Mouse (Mus musculus): ENCODE data around the gene Zmynd19. TPM values are rescaled to one million over a fixed set of nuclear protein-coding genes. Genes with fewer than 3 reads are reported as not detected.
A peak's percentile ranks its signal among the peaks of the same experiment; 100 is the strongest.
"Not testable (repeated sequence)": the region's sequence is repeated elsewhere in the genome, so short reads cannot be mapped to it uniquely, and the experiment has no call there.

The Zmynd19 gene
- polyA plus RNA-seq, 1 experiment from 2014 or later = 15.2 TPM

DNA sequence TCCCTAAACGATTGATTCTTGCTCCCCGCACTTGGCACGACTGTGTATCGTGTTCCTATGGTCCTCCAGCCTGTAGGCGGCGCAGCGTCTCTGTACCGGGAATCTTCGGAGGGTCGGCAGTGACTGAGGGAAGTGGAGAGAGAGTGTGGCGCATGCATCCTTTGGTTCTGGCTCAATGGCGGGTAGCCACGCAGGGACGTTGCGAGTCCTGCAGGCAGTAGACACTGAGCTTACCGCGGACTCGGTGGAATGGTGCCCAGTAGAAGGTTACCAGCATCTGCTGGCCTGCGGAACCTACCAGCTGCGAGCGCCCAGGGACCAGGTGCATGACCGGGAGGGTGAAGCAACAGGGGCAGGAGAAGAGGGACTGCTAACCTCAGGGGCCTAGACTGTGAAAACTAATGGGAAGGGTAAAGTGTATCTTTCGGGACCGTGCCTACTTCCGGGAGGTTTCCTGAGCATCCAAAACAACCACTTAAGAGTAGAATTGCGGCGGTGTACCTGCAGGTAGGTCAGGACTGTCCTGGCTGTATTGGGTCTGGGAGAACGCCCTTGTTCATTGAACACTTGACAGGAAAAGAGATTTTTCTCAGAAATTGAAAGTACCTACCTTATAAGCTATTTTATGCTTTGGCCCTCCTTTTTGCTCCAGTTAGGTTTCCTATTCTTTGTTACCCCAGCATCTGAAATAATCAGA lies 12.9 kb downstream of the Zmynd19 start, which contains the start of gene Dph7:
TSS of gene Dph7 (plus strand) at position 97 of the 697 bp plus-strand sequence.
- H3K9ac ChIP-seq (ENCODE audit: low read depth, low read length) = peak within 1 kb of the TSS; percentile 78
- H3K27ac ChIP-seq (ENCODE audit: low read depth, low read length) = no peak within 1 kb of the TSS
- ATAC-seq (ENCODE audit: low FRiP score, low TSS enrichment) = peak; percentile 81
- H3K9me3 ChIP-seq (ENCODE audit: control insufficient read depth, low read length) = no peaks in the 10 kb centered on the region
- peaks cover 50% of the 10 kb centered on the region for H3K36me3 ChIP-seq (ENCODE audit: control insufficient read depth, insufficient read depth, low read length)
- H3K4me2 ChIP-seq (replicated peaks; ENCODE audit: low read depth, low read length) = peak within 1 kb of the TSS; percentile 52
- peak within 1 kb of the TSS; percentile 87 for H3K4me3 ChIP-seq (ENCODE audit: low read length)
- H3K4me1 ChIP-seq (ENCODE audit: control insufficient read depth, insufficient read depth, low read length) = peaks cover 5% of the 10 kb centered on the region; the same call in 1 of the 2 replicates
- WGBS = under 1% methylated on average over 28 of the region's 28 CpGs
- no peaks in the 10 kb centered on the region for H3K27me3 ChIP-seq (ENCODE audit: control insufficient read depth, insufficient read depth, low read length)

DNA sequence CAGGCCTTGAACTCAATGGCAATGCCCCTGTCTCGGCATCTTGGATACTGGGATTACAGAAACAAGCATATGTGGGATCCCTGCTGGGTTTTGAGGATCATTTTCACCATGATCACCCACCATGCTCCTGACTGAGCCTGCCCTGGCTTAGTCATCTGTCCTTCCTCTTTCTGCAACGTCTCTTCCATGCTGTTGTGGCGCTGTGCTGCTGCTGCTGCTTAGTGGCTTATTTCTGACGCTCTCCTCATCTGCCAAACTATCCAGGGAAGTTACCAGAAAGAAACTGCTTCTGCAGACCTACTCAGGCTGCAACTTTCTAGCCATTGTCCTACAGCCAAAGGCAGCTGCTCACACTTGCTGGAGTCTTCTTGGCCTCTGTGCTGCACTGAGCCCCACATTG lies 20.8 kb downstream of the Zmynd19 start:
- no peak overlapping the region for H3K9ac ChIP-seq (ENCODE audit: low read depth, low read length)
- H3K4me2 ChIP-seq (replicated peaks; ENCODE audit: low read depth, low read length) = no peak overlapping the region
- peaks cover 67% of the 10 kb centered on the region for H3K36me3 ChIP-seq (ENCODE audit: control insufficient read depth, insufficient read depth, low read length)
- 92% methylated on average over 4 of the region's 4 CpGs for WGBS
- H3K27me3 ChIP-seq (ENCODE audit: control insufficient read depth, insufficient read depth, low read length) = no peaks in the 10 kb centered on the region
- peaks cover 9% of the 10 kb centered on the region for H3K4me1 ChIP-seq (ENCODE audit: control insufficient read depth, insufficient read depth, low read length)
- H3K4me3 ChIP-seq (ENCODE audit: low read length) = no peak overlapping the region
- ATAC-seq (ENCODE audit: low FRiP score, low TSS enrichment) = no peak
- no peak overlapping the region for H3K27ac ChIP-seq (ENCODE audit: low read depth, low read length)
- H3K9me3 ChIP-seq (ENCODE audit: control insufficient read depth, low read length) = no peaks in the 10 kb centered on the region

DNA sequence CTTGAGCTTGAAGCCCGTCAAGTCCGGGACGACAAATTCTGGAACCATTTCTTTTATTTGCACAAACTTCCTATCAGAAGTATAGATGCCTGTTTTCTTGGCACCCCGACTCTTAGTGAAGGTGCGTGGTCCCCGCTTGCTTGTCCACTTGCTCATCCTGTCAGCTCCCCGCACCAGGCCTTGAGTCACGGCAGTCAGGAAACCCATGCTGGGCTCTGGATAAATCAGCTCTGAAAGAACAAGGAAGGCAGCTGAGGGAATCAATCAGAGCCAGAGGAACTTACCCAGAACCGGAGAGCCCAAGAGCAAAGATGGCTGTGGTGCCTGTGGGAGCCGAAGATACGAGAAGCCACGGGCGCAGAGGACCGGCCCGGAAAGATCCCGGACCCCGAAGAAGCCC lies 24.9 kb downstream of the Zmynd19 start:
- Histone ChIP-seq H3K4me3 (ENCODE audit: low read length) (peak overlapping the region; percentile 88), H3K27ac (ENCODE audit: low read depth, low read length) (peak overlapping the region; percentile 74), H3K9ac (ENCODE audit: low read depth, low read length) (peak overlapping the region; percentile 78), H3K4me1 (ENCODE audit: control insufficient read depth, insufficient read depth, low read length) (peaks cover 13% of the 10 kb centered on the region), H3K4me2 (replicated peaks; ENCODE audit: low read depth, low read length) (peak overlapping the region; percentile 99), H3K36me3 (ENCODE audit: control insufficient read depth, insufficient read depth, low read length) (peaks cover 37% of the 10 kb centered on the region)
- ATAC-seq (ENCODE audit: low FRiP score, low TSS enrichment); H3K27me3 ChIP-seq (ENCODE audit: control insufficient read depth, insufficient read depth, low read length); H3K9me3 ChIP-seq (ENCODE audit: control insufficient read depth, low read length): not testable (repeated sequence)
- 1% methylated on average over 17 of the region's 17 CpGs for WGBS

DNA sequence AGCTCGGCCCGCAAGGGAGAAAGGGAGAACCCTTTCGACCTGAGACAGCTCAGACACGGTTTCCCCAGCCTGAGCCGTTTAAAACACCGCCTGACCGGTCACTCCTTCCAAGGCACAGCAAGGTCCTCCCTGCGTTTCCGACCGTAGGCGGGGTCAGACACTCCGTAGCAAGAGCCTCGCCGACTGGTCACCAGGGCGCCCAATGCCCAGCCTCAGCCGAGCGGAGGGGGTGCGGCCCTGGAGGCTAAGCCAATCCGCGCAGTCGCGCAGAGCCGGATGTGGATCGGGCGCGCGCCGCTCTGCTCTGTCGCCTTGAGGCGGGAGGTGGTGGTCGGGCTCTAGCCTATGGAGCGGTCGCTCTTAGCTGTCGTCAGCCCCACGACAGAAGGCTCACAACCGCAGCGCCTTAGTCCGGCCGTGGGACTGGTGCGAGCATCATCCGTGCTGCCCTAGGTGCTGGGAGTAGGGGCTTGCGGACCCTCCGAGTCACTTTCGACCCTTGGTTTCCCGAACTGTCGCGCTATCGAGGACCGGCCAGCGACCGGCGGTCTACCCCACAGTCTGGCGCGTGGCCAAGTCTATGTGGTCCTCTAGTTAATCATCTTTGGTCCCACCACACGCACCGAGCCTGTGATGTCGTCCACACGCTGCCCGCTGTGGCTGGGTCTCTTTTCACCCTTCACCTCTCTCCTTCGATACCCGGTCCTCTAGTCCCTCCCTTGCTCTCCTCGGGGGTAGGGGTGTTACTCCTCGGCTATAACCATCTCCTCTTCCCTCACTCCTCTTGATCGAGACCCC lies 25.5 kb downstream of the Zmynd19 start, which contains the start of gene Mrpl41:
TSS of gene Mrpl41 (minus strand) at position 193 of the 798 bp plus-strand sequence.
- Histone ChIP-seq H3K4me1 (ENCODE audit: control insufficient read depth, insufficient read depth, low read length) (peaks cover 13% of the 10 kb centered on the region), H3K4me3 (ENCODE audit: low read length) (peak within 1 kb of the TSS; percentile 88), H3K9ac (ENCODE audit: low read depth, low read length) (peak within 1 kb of the TSS; percentile 78), H3K36me3 (ENCODE audit: control insufficient read depth, insufficient read depth, low read length) (peaks cover 31% of the 10 kb centered on the region), H3K9me3 (ENCODE audit: control insufficient read depth, low read length) (no peaks in the 10 kb centered on the region), H3K4me2 (replicated peaks; ENCODE audit: low read depth, low read length) (peak within 1 kb of the TSS; percentile 99), H3K27me3 (ENCODE audit: control insufficient read depth, insufficient read depth, low read length) (no peaks in the 10 kb centered on the region), H3K27ac (ENCODE audit: low read depth, low read length) (peak within 1 kb of the TSS; percentile 90)
- peak; percentile 99 for ATAC-seq (ENCODE audit: low FRiP score, low TSS enrichment)
- 0% methylated on average over 63 of the region's 64 CpGs for WGBS

DNA sequence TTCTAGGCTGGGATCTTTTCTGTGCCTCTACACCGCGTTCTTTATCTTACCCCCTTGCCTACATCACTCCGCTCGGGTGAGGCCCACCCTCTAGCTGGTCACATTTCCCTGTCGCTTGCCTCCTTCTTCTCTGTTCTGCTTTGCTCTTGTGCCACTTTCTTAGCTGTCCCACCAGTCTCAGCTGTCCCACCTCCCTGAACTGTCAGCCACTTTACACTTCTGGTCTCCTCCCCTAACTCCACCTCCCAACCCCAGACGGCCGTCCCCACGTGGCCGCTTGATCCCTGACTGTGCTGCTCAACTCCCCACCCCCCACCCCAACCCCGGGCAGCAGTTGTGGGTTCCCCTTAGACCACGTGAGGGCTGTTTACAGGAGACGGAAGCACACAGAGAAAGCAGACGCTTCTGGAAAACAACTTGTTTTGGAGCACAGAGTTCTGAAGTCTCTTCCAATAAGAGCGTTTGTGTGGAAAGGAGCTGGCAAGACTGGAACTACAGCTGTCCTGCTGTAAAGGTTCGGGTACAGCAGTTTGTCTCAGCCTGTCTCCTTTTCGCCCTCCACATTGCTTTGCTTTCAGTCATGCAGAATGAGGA lies 26.2 kb downstream of the Zmynd19 start, which contains the start of gene Pnpla7:
TSS of gene Pnpla7 (plus strand) at position 330 of the 594 bp plus-strand sequence.
- H3K27me3 ChIP-seq (ENCODE audit: control insufficient read depth, insufficient read depth, low read length) = no peaks in the 10 kb centered on the region
- peak; percentile 78 for ATAC-seq (ENCODE audit: low FRiP score, low TSS enrichment)
- peak within 1 kb of the TSS; percentile 90 for H3K27ac ChIP-seq (ENCODE audit: low read depth, low read length)
- H3K4me3 ChIP-seq (ENCODE audit: low read length) = peak within 1 kb of the TSS; percentile 88
- peaks cover 24% of the 10 kb centered on the region for H3K36me3 ChIP-seq (ENCODE audit: control insufficient read depth, insufficient read depth, low read length)
- H3K4me1 ChIP-seq (ENCODE audit: control insufficient read depth, insufficient read depth, low read length) = peaks cover 13% of the 10 kb centered on the region
- under 1% methylated on average over 16 of the region's 16 CpGs for WGBS
- H3K9me3 ChIP-seq (ENCODE audit: control insufficient read depth, low read length) = no peaks in the 10 kb centered on the region
- peak within 1 kb of the TSS; percentile 99 for H3K4me2 ChIP-seq (replicated peaks; ENCODE audit: low read depth, low read length)
- peak within 1 kb of the TSS; percentile 78 for H3K9ac ChIP-seq (ENCODE audit: low read depth, low read length)

DNA sequence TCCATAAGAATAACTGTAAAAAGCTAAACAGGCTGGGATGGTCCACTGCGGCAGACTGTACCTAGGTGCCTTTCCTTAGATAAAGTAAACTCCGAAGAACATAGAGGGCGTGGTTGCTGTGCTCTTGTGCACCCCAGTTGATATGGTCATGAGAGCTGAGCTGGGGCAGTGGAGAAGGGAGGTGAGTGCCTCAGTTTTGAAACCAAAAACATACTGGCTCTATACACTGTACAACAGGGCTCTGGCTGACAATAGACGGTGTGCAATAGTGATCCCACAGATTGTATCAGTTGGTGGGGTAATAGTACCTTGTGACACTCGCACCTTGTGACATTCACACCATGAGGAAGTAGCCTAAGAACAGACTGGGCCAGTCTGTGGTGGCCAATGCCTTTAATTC lies 27.4 kb downstream of the Zmynd19 start:
- Histone ChIP-seq H3K4me2 (replicated peaks; ENCODE audit: low read depth, low read length) (no peak overlapping the region), H3K27me3 (ENCODE audit: control insufficient read depth, insufficient read depth, low read length) (no peaks in the 10 kb centered on the region), H3K4me1 (ENCODE audit: control insufficient read depth, insufficient read depth, low read length) (peaks cover 13% of the 10 kb centered on the region), H3K9ac (ENCODE audit: low read depth, low read length) (no peak overlapping the region), H3K36me3 (ENCODE audit: control insufficient read depth, insufficient read depth, low read length) (peaks cover 15% of the 10 kb centered on the region), H3K9me3 (ENCODE audit: control insufficient read depth, low read length) (no peaks in the 10 kb centered on the region), H3K4me3 (ENCODE audit: low read length) (no peak overlapping the region), H3K27ac (ENCODE audit: low read depth, low read length) (no peak overlapping the region)
- 90% methylated on average over 5 of the region's 5 CpGs for WGBS
- no peak for ATAC-seq (ENCODE audit: low FRiP score, low TSS enrichment)

DNA sequence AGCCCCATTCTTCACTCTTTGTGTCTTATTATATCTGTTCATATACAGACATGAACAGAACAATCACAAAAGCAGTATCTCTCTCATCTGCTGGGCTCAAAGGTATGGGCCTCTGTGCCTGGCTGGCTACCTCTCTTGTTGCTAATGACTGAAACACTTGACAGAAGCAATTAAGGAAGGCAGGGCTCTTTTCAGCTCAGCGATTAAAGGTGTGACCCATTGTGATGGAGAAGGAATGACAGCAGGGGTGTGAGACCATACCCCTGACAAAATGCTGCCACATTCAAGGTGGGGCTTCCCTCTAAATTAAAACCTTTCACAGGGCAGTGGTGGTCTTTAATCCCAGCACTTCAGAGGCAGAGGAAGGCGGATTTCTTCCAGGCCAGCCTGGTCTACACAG lies 38.2 kb downstream of the Zmynd19 start:
- no peaks in the 10 kb centered on the region for H3K9me3 ChIP-seq (ENCODE audit: control insufficient read depth, low read length)
- ATAC-seq (ENCODE audit: low FRiP score, low TSS enrichment) = no peak
- no peaks in the 10 kb centered on the region for H3K4me1 ChIP-seq (ENCODE audit: control insufficient read depth, insufficient read depth, low read length)
- no peak overlapping the region for H3K27ac ChIP-seq (ENCODE audit: low read depth, low read length)
- H3K27me3 ChIP-seq (ENCODE audit: control insufficient read depth, insufficient read depth, low read length) = no peaks in the 10 kb centered on the region
- 42% methylated on average over 2 of the region's 2 CpGs for WGBS
- no peak overlapping the region for H3K9ac ChIP-seq (ENCODE audit: low read depth, low read length)
- H3K4me3 ChIP-seq (ENCODE audit: low read length) = no peak overlapping the region
- no peaks in the 10 kb centered on the region for H3K36me3 ChIP-seq (ENCODE audit: control insufficient read depth, insufficient read depth, low read length)
- no peak overlapping the region for H3K4me2 ChIP-seq (replicated peaks; ENCODE audit: low read depth, low read length)

DNA sequence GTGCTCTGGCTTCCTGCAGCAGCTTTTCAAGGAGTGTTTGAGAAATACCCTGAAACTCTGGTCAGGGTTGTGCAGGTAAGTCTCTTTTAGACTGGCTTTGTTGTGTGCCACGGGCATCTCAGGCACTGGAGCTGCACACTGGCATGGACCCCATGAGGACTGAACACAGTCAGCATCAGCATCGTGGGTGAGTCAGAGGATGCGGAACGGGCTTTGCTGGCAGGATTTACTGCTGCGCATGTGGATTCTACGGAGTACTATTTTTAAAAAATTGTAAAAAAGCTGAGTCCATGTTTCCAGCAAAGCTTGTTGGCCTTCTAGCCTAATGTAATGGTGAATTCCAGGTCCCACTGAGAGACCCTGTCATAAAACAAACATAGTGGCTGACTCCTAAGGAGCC lies 45.7 kb downstream of the Zmynd19 start:
- ATAC-seq (ENCODE audit: low FRiP score, low TSS enrichment) = no peak
- Histone ChIP-seq H3K4me1 (ENCODE audit: control insufficient read depth, insufficient read depth, low read length) (no peaks in the 10 kb centered on the region), H3K27ac (ENCODE audit: low read depth, low read length) (no peak overlapping the region), H3K36me3 (ENCODE audit: control insufficient read depth, insufficient read depth, low read length) (no peaks in the 10 kb centered on the region), H3K27me3 (ENCODE audit: control insufficient read depth, insufficient read depth, low read length) (no peaks in the 10 kb centered on the region), H3K4me3 (ENCODE audit: low read length) (no peak overlapping the region), H3K4me2 (replicated peaks; ENCODE audit: low read depth, low read length) (no peak overlapping the region), H3K9ac (ENCODE audit: low read depth, low read length) (no peak overlapping the region), H3K9me3 (ENCODE audit: control insufficient read depth, low read length) (no peaks in the 10 kb centered on the region)
- WGBS = 88% methylated on average over 6 of the region's 6 CpGs
